Comparison of ENCODE assay signal across 8 mouse cellular contexts in the genomic region with DNA sequence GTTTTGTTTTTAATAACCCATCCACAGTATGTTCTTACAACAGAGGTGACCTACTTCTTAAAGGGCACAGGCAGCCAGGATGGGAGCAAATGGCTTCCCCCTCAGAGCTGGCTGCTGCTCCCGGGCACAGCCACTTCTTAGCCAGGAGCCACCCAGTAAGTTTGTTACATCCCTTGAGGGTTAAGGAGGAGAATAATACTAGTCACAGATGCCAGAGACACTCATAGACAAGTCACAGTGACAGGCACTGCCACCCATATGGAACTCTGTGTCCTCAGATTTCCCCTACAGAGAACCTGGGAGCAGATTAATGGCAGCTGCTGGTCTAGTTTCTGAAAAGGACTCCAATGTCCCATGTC. TPM values are rescaled to one million over a fixed set of nuclear protein-coding genes. Genes with fewer than 3 reads are reported as not detected.
DNase-seq lines count a peak whose midpoint lies in the region; ATAC-seq and TF ChIP-seq lines count a peak whose summit lies in the region.

No protein-coding gene starts in this region.

- DNase-seq in heart, adult 2 months = no peak
- DNase-seq in heart, postnatal 10 days = no peak
- peak; percentile 38 for DNase-seq in thymus, postnatal 14 days
- no peak for DNase-seq in thymus, postnatal 0 days (ENCODE audit: low spot score)
- no peak for DNase-seq in liver, embryonic 11.5 days (ENCODE audit: low spot score)
- DNase-seq in adrenal gland, postnatal 4 days (ENCODE audit: low spot score in 2 of 2) = no peak
- no peak for DNase-seq in ovary, postnatal 36 days (ENCODE audit: low spot score)

- H3K4me3 ChIP-seq in heart, adult 2 months = peak overlapping the region; percentile 32
- peak overlapping the region; percentile 44 for H3K4me3 ChIP-seq in liver, embryonic 11.5 days (ENCODE audit: low read depth, low read length)

- H3K9ac ChIP-seq in heart, adult 2 months (ENCODE audit: low read depth, low read length) = peak overlapping the region; percentile 70
- H3K9ac ChIP-seq in liver, embryonic 11.5 days (ENCODE audit: low read depth, low read length) = peak overlapping the region; percentile 73

- peaks cover 11% of the 10 kb centered on the region for H3K4me1 ChIP-seq in heart, adult 2 months (ENCODE audit: control insufficient read depth, insufficient read depth, low read length)
- peaks cover 32% of the 10 kb centered on the region for H3K4me1 ChIP-seq in liver, embryonic 11.5 days (replicated peaks; ENCODE audit: control insufficient read depth, insufficient read depth, low read length)

- intact Hi-C loops in heart, adult 2 months (cut with DNase I) = no loop called here
- intact Hi-C loops in heart, postnatal 10 days (cut with DNase I) = no loop called here

- H3K9me3 ChIP-seq in liver, embryonic 11.5 days (ENCODE audit: control insufficient read depth, low read length) = no peaks in the 10 kb centered on the region

- H3K79me2 ChIP-seq in heart, adult 2 months (replicated peaks; ENCODE audit: control insufficient read depth, insufficient read depth, low read length) = peaks cover 8% of the 10 kb centered on the region; the same call in 1 of the 2 replicates

- TF ChIP-seq EP300 in heart, adult 2 months (IDR thresholded peaks at IDR 0.05; ENCODE audit: insufficient read depth, low read depth, low read length) = no peak

- peak overlapping the region; percentile 68 for H3K4me2 ChIP-seq in liver, embryonic 11.5 days

- peaks cover 14% of the 10 kb centered on the region for H3K36me3 ChIP-seq in heart, adult 2 months (ENCODE audit: control insufficient read depth, insufficient read depth, low read length)
- peaks cover 6% of the 10 kb centered on the region; the same call in 1 of the 2 replicates for H3K36me3 ChIP-seq in liver, embryonic 11.5 days (ENCODE audit: control insufficient read depth, insufficient read depth, low read length)

- 0% methylated on average over 1 of the region's 1 CpGs for WGBS in heart, adult 2 months
- 47% methylated on average over 1 of the region's 1 CpGs for WGBS in liver, embryonic 11.5 days

- no peak for TF ChIP-seq POLR2A in heart, adult 2 months (IDR thresholded peaks at IDR 0.05; ENCODE audit: insufficient read depth, low read depth, low read length)

- peak overlapping the region; percentile 99 for H3K27ac ChIP-seq in heart, adult 2 months
- peak overlapping the region; percentile 99 for H3K27ac ChIP-seq in liver, embryonic 11.5 days (ENCODE audit: low read depth, low read length)

- ATAC-seq in liver, embryonic 11.5 days (replicated peaks; ENCODE audit: low FRiP score) = peak; percentile 14
- ATAC-seq in inflammation-experienced regulatory T-cells, adult 6 months = no peak

- no peak for TF ChIP-seq CTCF in heart, adult 2 months (IDR thresholded peaks at IDR 0.05)

- H3K27me3 ChIP-seq in heart, adult 2 months (ENCODE audit: control insufficient read depth, insufficient read depth, low read length) = no peaks in the 10 kb centered on the region
- no peaks in the 10 kb centered on the region for H3K27me3 ChIP-seq in liver, embryonic 11.5 days (replicated peaks; ENCODE audit: control insufficient read depth, insufficient read depth, low read length)

RNA-seq across cellular contexts. Expression of a gene that starts 2.6 kb away (rescaled TPM):
- total RNA-seq in heart, adult 2 months (2021) = 1,000 to 10,000 TPM in 1 of 2 experiments, 100 to 1,000 TPM in 1; 894 to 1,473 TPM
- 664 and 1,033 TPM in 2 replicates for polyA plus RNA-seq in heart, adult 2 months (2012; rRNA removed)
- 1,000 to 10,000 TPM in 1 of 2 experiments, 100 to 1,000 TPM in 1; 934 to 1,069 TPM for total RNA-seq in heart, postnatal 10 days (2021)
- 532 and 603 TPM in 2 replicates for polyA plus RNA-seq in thymus, postnatal 0 days (2015; fragmentation: Nextera tagmentation; extraction: Ambion mirVana)
- polyA plus RNA-seq in liver, embryonic 11.5 days (2014; fragmentation: Nextera tagmentation; extraction: Ambion mirVana) = 772 and 827 TPM in 2 replicates
- total RNA-seq in adrenal gland, postnatal 4 days (2021) = 1,000 to 10,000 TPM; 1,138 to 1,334 TPM
- polyA plus RNA-seq in inflammation-experienced regulatory T-cells, adult 6 months (2017; shearing (Covaris generic)) = 1,000 to 10,000 TPM in 2 of 3 experiments, 100 to 1,000 TPM in 1; 741 to 1,375 (median 1,290) TPM

RNA-seq across cellular contexts. Expression of a gene that starts 3.5 kb away (rescaled TPM):
- under 1 TPM in 1 of 2 experiments, not detected in 1; 0.21 TPM for total RNA-seq in heart, adult 2 months (2021)
- 0.12 and 0.23 TPM in 2 replicates for polyA plus RNA-seq in heart, adult 2 months (2012; rRNA removed)
- total RNA-seq in heart, postnatal 10 days (2021) = not detected
- 0.44 and 0.74 TPM in 2 replicates for polyA plus RNA-seq in thymus, postnatal 0 days (2015; fragmentation: Nextera tagmentation; extraction: Ambion mirVana)
- polyA plus RNA-seq in liver, embryonic 11.5 days (2014; fragmentation: Nextera tagmentation; extraction: Ambion mirVana) = 0.18 and 0.34 TPM in 2 replicates
- total RNA-seq in adrenal gland, postnatal 4 days (2021) = under 1 TPM in 1 of 2 experiments, not detected in 1; 0.25 TPM
- 1 to 10 TPM in 2 of 3 experiments, under 1 TPM in 1; 0.65 to 1.1 (median 1.0) TPM for polyA plus RNA-seq in inflammation-experienced regulatory T-cells, adult 6 months (2017; shearing (Covaris generic))

RNA-seq across cellular contexts. Expression of a gene that starts 41.3 kb away (rescaled TPM):
- total RNA-seq in heart, adult 2 months (2021) = 10 to 100 TPM; 11.1 to 12.4 TPM
- 14.8 and 15.7 TPM in 2 replicates for polyA plus RNA-seq in heart, adult 2 months (2012; rRNA removed)
- total RNA-seq in heart, postnatal 10 days (2021) = 10 to 100 TPM; 13.2 to 14.7 TPM
- 8.1 and 8.2 TPM in 2 replicates for polyA plus RNA-seq in thymus, postnatal 0 days (2015; fragmentation: Nextera tagmentation; extraction: Ambion mirVana)
- 18.5 and 19.4 TPM in 2 replicates for polyA plus RNA-seq in liver, embryonic 11.5 days (2014; fragmentation: Nextera tagmentation; extraction: Ambion mirVana)
- 10 to 100 TPM; 14.0 to 16.0 TPM for total RNA-seq in adrenal gland, postnatal 4 days (2021)
- polyA plus RNA-seq in inflammation-experienced regulatory T-cells, adult 6 months (2017; shearing (Covaris generic)) = 10 to 100 TPM in 1 of 3 experiments, 1 to 10 TPM in 2; 6.9 to 10.2 (median 9.2) TPM

RNA-seq across cellular contexts. Expression of a gene that starts 48.8 kb away (rescaled TPM):
- total RNA-seq in heart, adult 2 months (2021) = 10 to 100 TPM; 52.2 to 52.4 TPM
- 31.4 and 31.5 TPM in 2 replicates for polyA plus RNA-seq in heart, adult 2 months (2012; rRNA removed)
- total RNA-seq in heart, postnatal 10 days (2021) = 10 to 100 TPM; 56.4 to 62.5 TPM
- 37.3 and 42.5 TPM in 2 replicates for polyA plus RNA-seq in thymus, postnatal 0 days (2015; fragmentation: Nextera tagmentation; extraction: Ambion mirVana)
- 63.6 and 67.9 TPM in 2 replicates for polyA plus RNA-seq in liver, embryonic 11.5 days (2014; fragmentation: Nextera tagmentation; extraction: Ambion mirVana)
- total RNA-seq in adrenal gland, postnatal 4 days (2021) = 10 to 100 TPM; 34.2 to 37.0 TPM
- polyA plus RNA-seq in inflammation-experienced regulatory T-cells, adult 6 months (2017; shearing (Covaris generic)) = 10 to 100 TPM in 1 of 3 experiments, 1 to 10 TPM in 2; 5.6 to 12.9 (median 8.3) TPM

RNA-seq across cellular contexts. Expression of a gene that starts 51.7 kb away (rescaled TPM):
- 10 to 100 TPM; 23.6 to 27.8 TPM for total RNA-seq in heart, adult 2 months (2021)
- 55.5 and 77.5 TPM in 2 replicates for polyA plus RNA-seq in heart, adult 2 months (2012; rRNA removed)
- total RNA-seq in heart, postnatal 10 days (2021) = 10 to 100 TPM; 62.6 to 73.8 TPM
- polyA plus RNA-seq in thymus, postnatal 0 days (2015; fragmentation: Nextera tagmentation; extraction: Ambion mirVana) = 36.7 and 37.9 TPM in 2 replicates
- 104 and 108 TPM in 2 replicates for polyA plus RNA-seq in liver, embryonic 11.5 days (2014; fragmentation: Nextera tagmentation; extraction: Ambion mirVana)
- total RNA-seq in adrenal gland, postnatal 4 days (2021) = 100 to 1,000 TPM; 582 to 655 TPM
- polyA plus RNA-seq in inflammation-experienced regulatory T-cells, adult 6 months (2017; shearing (Covaris generic)) = 10 to 100 TPM in 1 of 3 experiments, 1 to 10 TPM in 2; 3.7 to 11.8 (median 6.6) TPM
